Mouse (Mus musculus) macrophage (primary cell): ENCODE results near the gene Allc. TPM values are rescaled to one million over a fixed set of nuclear protein-coding genes. Genes with fewer than 3 reads are reported as not detected.

Source experiments
- H3K27ac ChIP-seq: fragments of 350-480 bp; formaldehyde crosslinking; 2 replicates; pipeline ENCODE4 v1.9.0; 2021
- H3K36me3 ChIP-seq: fragments of 350-480 bp; formaldehyde crosslinking; 2 replicates; pipeline ENCODE4 v1.9.0; 2021; ENCODE audit errors: inconsistent target
- H3K4me3 ChIP-seq: fragments of 350-480 bp; formaldehyde crosslinking; 2 replicates; pipeline ENCODE4 v1.9.0; 2021; ENCODE audit errors: inconsistent target
- H3K79me2 ChIP-seq: fragments of 350-480 bp; formaldehyde crosslinking; 2 replicates; pipeline ENCODE4 v1.9.0; 2021; ENCODE audit errors: inconsistent target
- WGBS: methylation state at CpG from one replicate; pipeline ENCODE4 v1.1.7; 2026; ENCODE audit warnings: inconsistent platforms; ENCODE audit not compliant: missing documents; 5-methylcytosine and 5-hydroxymethylcytosine counted together
- polyA plus RNA-seq: library from polyadenylated mRNA; stranded (reverse); fragments of 250-400 nt; gene quantifications from 3 replicates; pipeline ENCODE4 v1.2.4, GENCODE M21; 2018; ENCODE audit warnings: inconsistent platforms

Allc gene
- polyA plus RNA-seq, 1 experiment from 2014 or later = not detected

GRCm38 (mm10) chr12:28514264-28514775 lies 68.0 kb downstream of the Allc start:
- Histone ChIP-seq H3K4me3 (no peak overlapping the region), H3K27ac (no peak overlapping the region), H3K36me3 (no peaks in the 10 kb centered on the region), H3K79me2 (no peaks in the 10 kb centered on the region)
- WGBS = 8% methylated on average over 1 of the region's 1 CpGs

DNA sequence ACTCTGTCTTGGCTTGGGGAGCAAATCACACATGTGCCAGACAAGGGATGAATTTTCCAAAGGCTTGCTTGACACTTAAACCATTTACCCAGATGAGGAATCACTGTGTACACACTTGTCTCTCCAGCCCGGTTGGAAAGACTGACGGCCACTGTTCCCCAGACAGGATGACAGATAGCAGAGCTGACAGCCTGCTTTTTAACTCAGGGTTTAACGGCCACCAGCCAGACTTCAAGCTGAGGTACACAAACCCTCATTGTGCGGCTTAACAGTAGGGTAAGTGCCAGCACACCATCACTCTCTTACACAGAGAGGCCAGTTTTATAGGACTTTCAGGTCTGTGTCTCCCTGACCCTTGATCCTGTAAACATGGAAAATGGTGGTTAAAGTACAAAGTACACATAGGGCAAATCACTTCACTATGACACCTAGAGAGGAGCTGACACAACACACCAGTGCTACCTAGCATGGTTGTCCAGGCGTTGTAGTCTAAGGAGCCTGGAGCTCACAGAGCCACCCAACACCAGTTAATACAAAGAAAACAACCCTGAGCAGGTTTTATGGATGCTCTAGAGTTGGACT lies 72.5 kb downstream of the Allc start:
- Histone ChIP-seq H3K79me2 (no peaks in the 10 kb centered on the region), H3K36me3 (no peaks in the 10 kb centered on the region), H3K4me3 (no peak overlapping the region), H3K27ac (no peak overlapping the region)
- 52% methylated on average over 5 of the region's 5 CpGs for WGBS

Other genes starting within 250 kb of the Allc start
- not detected in 3 replicates for gene Dcdc2c, start 30.1 kb downstream of the Allc start, polyA plus RNA-seq
- not detected in 3 replicates for gene Colec11, start 40.9 kb upstream of the Allc start, polyA plus RNA-seq
- 564 to 875 TPM (median 829 TPM) in 3 replicates for gene Rps7, start 53.4 kb upstream of the Allc start, polyA plus RNA-seq
- gene Rnaseh1, start 67.1 kb upstream of the Allc start, polyA plus RNA-seq = 16.6 to 20.1 TPM (median 16.7 TPM) in 3 replicates
- 40.2 to 88.4 TPM (median 71.6 TPM) in 3 replicates for gene Adi1, start 92.7 kb upstream of the Allc start, polyA plus RNA-seq
- gene Trappc12, start 167.9 kb upstream of the Allc start, polyA plus RNA-seq = 18.0 to 21.8 TPM (median 20.5 TPM) in 3 replicates
- 8.4 to 17.5 TPM (median 16.8 TPM) in 3 replicates for gene Eipr1, start 169.3 kb upstream of the Allc start, polyA plus RNA-seq